Mouse (Mus musculus): ENCODE data around the gene Creb5. TPM values are rescaled to one million over a fixed set of nuclear protein-coding genes. Genes with fewer than 3 reads are reported as not detected.

The Creb5 gene
- polyA plus RNA-seq, 1 experiment from 2014 or later, result 3.2 TPM

GRCm38 (mm10) chr6:53447479-53447878 is 160.4 kb downstream of the Creb5 start:
- Histone ChIP-seq H3K9ac (ENCODE audit: low read depth, low read length) (no peak overlapping the region), H3K4me3 (ENCODE audit: low read length) (no peak overlapping the region), H3K4me1 (ENCODE audit: control insufficient read depth, insufficient read depth, low read depth, low read length) (no peaks in the 10 kb centered on the region; the same call in 1 of the 2 replicates), H3K27ac (ENCODE audit: low read depth, low read length) (no peak overlapping the region), H3K4me2 (ENCODE audit: low read length) (no peak overlapping the region), H3K36me3 (ENCODE audit: control insufficient read depth, insufficient read depth, low read length) (no peaks in the 10 kb centered on the region), H3K9me3 (ENCODE audit: control insufficient read depth, low read length) (no peaks in the 10 kb centered on the region), H3K27me3 (replicated peaks; ENCODE audit: control insufficient read depth, insufficient read depth, low read length) (no peaks in the 10 kb centered on the region)
- ATAC-seq, result no peak
- WGBS, result 90% methylated on average over 9 of the region's 9 CpGs

GRCm38 (mm10) chr6:53448317-53448870 is 161.3 kb downstream of the Creb5 start:
- H3K27me3 ChIP-seq (replicated peaks; ENCODE audit: control insufficient read depth, insufficient read depth, low read length), result no peaks in the 10 kb centered on the region
- WGBS, result 87% methylated on average over 9 of the region's 9 CpGs
- no peak overlapping the region for H3K9ac ChIP-seq (ENCODE audit: low read depth, low read length)
- no peak for ATAC-seq
- H3K4me3 ChIP-seq (ENCODE audit: low read length), result no peak overlapping the region
- no peaks in the 10 kb centered on the region for H3K9me3 ChIP-seq (ENCODE audit: control insufficient read depth, low read length)
- no peak overlapping the region for H3K4me2 ChIP-seq (ENCODE audit: low read length)
- H3K36me3 ChIP-seq (ENCODE audit: control insufficient read depth, insufficient read depth, low read length), result no peaks in the 10 kb centered on the region
- no peaks in the 10 kb centered on the region; the same call in 1 of the 2 replicates for H3K4me1 ChIP-seq (ENCODE audit: control insufficient read depth, insufficient read depth, low read depth, low read length)
- H3K27ac ChIP-seq (ENCODE audit: low read depth, low read length), result no peak overlapping the region

GRCm38 (mm10) chr6:53449437-53450173 is 162.5 kb downstream of the Creb5 start:
- Histone ChIP-seq H3K36me3 (ENCODE audit: control insufficient read depth, insufficient read depth, low read length) (no peaks in the 10 kb centered on the region), H3K9me3 (ENCODE audit: control insufficient read depth, low read length) (no peaks in the 10 kb centered on the region), H3K4me1 (ENCODE audit: control insufficient read depth, insufficient read depth, low read depth, low read length) (no peaks in the 10 kb centered on the region; the same call in 1 of the 2 replicates), H3K4me3 (ENCODE audit: low read length) (no peak overlapping the region), H3K27ac (ENCODE audit: low read depth, low read length) (no peak overlapping the region), H3K9ac (ENCODE audit: low read depth, low read length) (no peak overlapping the region), H3K4me2 (ENCODE audit: low read length) (no peak overlapping the region), H3K27me3 (replicated peaks; ENCODE audit: control insufficient read depth, insufficient read depth, low read length) (no peaks in the 10 kb centered on the region)
- WGBS, result 54% methylated on average over 9 of the region's 9 CpGs
- no peak for ATAC-seq

- Histone ChIP-seq H3K4me1 (ENCODE audit: control insufficient read depth, insufficient read depth, low read depth, low read length) (no peaks in the 10 kb centered on the region; the same call in 1 of the 2 replicates), H3K4me2 (ENCODE audit: low read length) (no peak overlapping the region), H3K27me3 (replicated peaks; ENCODE audit: control insufficient read depth, insufficient read depth, low read length) (no peaks in the 10 kb centered on the region), H3K4me3 (ENCODE audit: low read length) (no peak overlapping the region), H3K9ac (ENCODE audit: low read depth, low read length) (no peak overlapping the region), H3K9me3 (ENCODE audit: control insufficient read depth, low read length) (no peaks in the 10 kb centered on the region), H3K27ac (ENCODE audit: low read depth, low read length) (no peak overlapping the region), H3K36me3 (ENCODE audit: control insufficient read depth, insufficient read depth, low read length) (no peaks in the 10 kb centered on the region)
- WGBS, result 48% methylated on average over 3 of the region's 3 CpGs
- ATAC-seq, result no peak
Measured at GRCm38 (mm10) chr6:53450494-53450893, 163.4 kb downstream of the Creb5 start.

- no peaks in the 10 kb centered on the region for H3K36me3 ChIP-seq (ENCODE audit: control insufficient read depth, insufficient read depth, low read length)
- H3K4me2 ChIP-seq (ENCODE audit: low read length), result no peak overlapping the region
- H3K4me3 ChIP-seq (ENCODE audit: low read length), result no peak overlapping the region
- no peak for ATAC-seq
- H3K9ac ChIP-seq (ENCODE audit: low read depth, low read length), result no peak overlapping the region
- H3K27ac ChIP-seq (ENCODE audit: low read depth, low read length), result no peak overlapping the region
- no peaks in the 10 kb centered on the region; the same call in 1 of the 2 replicates for H3K4me1 ChIP-seq (ENCODE audit: control insufficient read depth, insufficient read depth, low read depth, low read length)
- 53% methylated on average over 6 of the region's 6 CpGs for WGBS
- no peaks in the 10 kb centered on the region for H3K9me3 ChIP-seq (ENCODE audit: control insufficient read depth, low read length)
- H3K27me3 ChIP-seq (replicated peaks; ENCODE audit: control insufficient read depth, insufficient read depth, low read length), result no peaks in the 10 kb centered on the region
Measured at GRCm38 (mm10) chr6:53452240-53452639, 165.2 kb downstream of the Creb5 start.

- Histone ChIP-seq H3K9me3 (ENCODE audit: control insufficient read depth, low read length) (no peaks in the 10 kb centered on the region), H3K27me3 (replicated peaks; ENCODE audit: control insufficient read depth, insufficient read depth, low read length) (no peaks in the 10 kb centered on the region), H3K36me3 (ENCODE audit: control insufficient read depth, insufficient read depth, low read length) (no peaks in the 10 kb centered on the region), H3K9ac (ENCODE audit: low read depth, low read length) (no peak overlapping the region), H3K4me2 (ENCODE audit: low read length) (no peak overlapping the region), H3K4me1 (ENCODE audit: control insufficient read depth, insufficient read depth, low read depth, low read length) (no peaks in the 10 kb centered on the region), H3K27ac (ENCODE audit: low read depth, low read length) (no peak overlapping the region), H3K4me3 (ENCODE audit: low read length) (no peak overlapping the region)
- no peak for ATAC-seq
- WGBS, result 80% methylated on average over 4 of the region's 4 CpGs
Measured at GRCm38 (mm10) chr6:53455442-53455841, 168.4 kb downstream of the Creb5 start.

- H3K36me3 ChIP-seq (ENCODE audit: control insufficient read depth, insufficient read depth, low read length), result no peaks in the 10 kb centered on the region
- H3K4me3 ChIP-seq (ENCODE audit: low read length), result no peak overlapping the region
- H3K27ac ChIP-seq (ENCODE audit: low read depth, low read length), result no peak overlapping the region
- no peaks in the 10 kb centered on the region for H3K27me3 ChIP-seq (replicated peaks; ENCODE audit: control insufficient read depth, insufficient read depth, low read length)
- no peak overlapping the region for H3K4me2 ChIP-seq (ENCODE audit: low read length)
- WGBS, result 92% methylated on average over 5 of the region's 5 CpGs
- no peak for ATAC-seq
- no peaks in the 10 kb centered on the region for H3K4me1 ChIP-seq (ENCODE audit: control insufficient read depth, insufficient read depth, low read depth, low read length)
- no peak overlapping the region for H3K9ac ChIP-seq (ENCODE audit: low read depth, low read length)
- H3K9me3 ChIP-seq (ENCODE audit: control insufficient read depth, low read length), result no peaks in the 10 kb centered on the region
Measured at GRCm38 (mm10) chr6:53456111-53456510, 169.0 kb downstream of the Creb5 start.

- Histone ChIP-seq H3K27ac (ENCODE audit: low read depth, low read length) (no peak overlapping the region), H3K9ac (ENCODE audit: low read depth, low read length) (no peak overlapping the region), H3K4me3 (ENCODE audit: low read length) (no peak overlapping the region), H3K4me2 (ENCODE audit: low read length) (no peak overlapping the region), H3K27me3 (replicated peaks; ENCODE audit: control insufficient read depth, insufficient read depth, low read length) (no peaks in the 10 kb centered on the region), H3K9me3 (ENCODE audit: control insufficient read depth, low read length) (no peaks in the 10 kb centered on the region), H3K36me3 (ENCODE audit: control insufficient read depth, insufficient read depth, low read length) (no peaks in the 10 kb centered on the region), H3K4me1 (ENCODE audit: control insufficient read depth, insufficient read depth, low read depth, low read length) (no peaks in the 10 kb centered on the region)
- WGBS, result 96% methylated on average over 6 of the region's 6 CpGs
- no peak for ATAC-seq
Measured at GRCm38 (mm10) chr6:53459995-53460747, 173.1 kb downstream of the Creb5 start.

GRCm38 (mm10) chr6:53461056-53461455 is 174.0 kb downstream of the Creb5 start:
- no peaks in the 10 kb centered on the region for H3K9me3 ChIP-seq (ENCODE audit: control insufficient read depth, low read length)
- H3K4me2 ChIP-seq (ENCODE audit: low read length), result no peak overlapping the region
- no peak for ATAC-seq
- no peak overlapping the region for H3K9ac ChIP-seq (ENCODE audit: low read depth, low read length)
- no peak overlapping the region for H3K4me3 ChIP-seq (ENCODE audit: low read length)
- no peak overlapping the region for H3K27ac ChIP-seq (ENCODE audit: low read depth, low read length)
- no peaks in the 10 kb centered on the region for H3K36me3 ChIP-seq (ENCODE audit: control insufficient read depth, insufficient read depth, low read length)
- no peaks in the 10 kb centered on the region for H3K4me1 ChIP-seq (ENCODE audit: control insufficient read depth, insufficient read depth, low read depth, low read length)
- 89% methylated on average over 6 of the region's 6 CpGs for WGBS
- no peaks in the 10 kb centered on the region for H3K27me3 ChIP-seq (replicated peaks; ENCODE audit: control insufficient read depth, insufficient read depth, low read length)

All from hindbrain, embryonic 16.5 days (tissue).